Mouse (Mus musculus) spleen, postnatal 4 days (tissue): ENCODE results near the gene Upk3b.
"Not testable (repeated sequence)": the region's sequence is repeated elsewhere in the genome, so short reads cannot be mapped to it uniquely, and the experiment has no call there.

Experiments
- DNase-seq, 2 experiments: peaks; one replicate each; pipeline ENCODE4 v3.0.0; 2022; ENCODE audit warnings: low spot score in 2 of 2

Upk3b gene

DNA sequence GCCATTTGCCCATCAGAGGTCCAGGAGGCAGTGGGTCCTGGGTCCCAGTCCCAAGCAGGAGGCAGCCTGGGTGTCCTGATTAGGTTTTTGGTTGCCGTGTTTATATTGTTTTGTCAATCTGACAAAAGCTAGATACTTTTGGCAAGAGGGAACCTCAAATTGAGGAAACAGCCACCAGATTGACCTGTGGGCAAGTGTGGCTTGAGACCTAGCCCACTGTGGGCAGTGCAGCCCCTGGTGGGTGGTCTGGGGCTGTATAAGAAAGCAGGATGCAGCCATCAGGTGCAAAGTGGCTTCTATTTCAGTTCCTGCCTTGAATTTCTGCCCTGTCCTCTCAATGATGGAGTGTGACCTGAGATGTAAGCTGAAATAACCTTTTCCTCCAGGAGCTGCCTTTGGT is 3.0 kb upstream of the Upk3b start:
- DNase-seq, result no peak

DNA sequence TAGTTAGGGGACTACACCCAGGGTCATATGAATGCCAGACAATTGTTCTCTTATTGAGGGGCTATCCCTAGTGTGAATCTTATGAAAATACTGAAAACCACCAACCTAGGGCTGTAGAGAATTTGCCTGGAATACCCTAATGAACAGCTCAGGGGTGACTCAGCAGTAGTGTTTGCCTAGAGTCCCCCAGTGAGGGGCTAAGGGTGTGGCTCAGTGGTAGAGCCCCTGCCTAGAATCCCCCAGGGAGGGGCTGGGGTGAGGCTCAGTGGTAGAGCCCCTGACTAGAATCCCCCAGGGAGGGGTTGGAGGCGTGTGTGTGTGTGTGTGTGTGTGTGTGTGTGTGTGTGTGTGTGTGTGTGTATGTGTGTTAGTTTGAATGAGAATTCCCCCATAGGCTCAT is 1.6 kb upstream of the Upk3b start:
- no peak for DNase-seq

DNA sequence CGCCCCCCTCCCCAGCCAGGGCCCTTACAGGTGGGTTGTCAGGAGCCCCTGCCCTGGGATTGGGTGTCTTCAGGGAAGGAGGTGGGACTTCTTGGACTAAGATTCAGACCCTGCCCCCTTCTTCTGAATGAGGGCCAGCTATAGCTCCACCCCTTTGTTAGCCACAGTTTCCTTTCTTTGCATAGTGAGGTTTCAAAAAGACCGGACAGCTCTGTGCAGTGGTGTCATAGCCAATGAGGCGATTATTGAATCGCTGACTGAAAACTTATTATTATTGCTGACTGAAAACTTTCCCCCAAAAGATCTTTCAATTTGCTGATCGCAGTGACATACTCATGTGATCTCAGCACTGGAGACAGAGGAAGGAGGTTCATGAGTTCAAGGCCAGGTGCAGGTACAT is 1.9 kb downstream of the Upk3b start:
- DNase-seq, result no peak

DNA sequence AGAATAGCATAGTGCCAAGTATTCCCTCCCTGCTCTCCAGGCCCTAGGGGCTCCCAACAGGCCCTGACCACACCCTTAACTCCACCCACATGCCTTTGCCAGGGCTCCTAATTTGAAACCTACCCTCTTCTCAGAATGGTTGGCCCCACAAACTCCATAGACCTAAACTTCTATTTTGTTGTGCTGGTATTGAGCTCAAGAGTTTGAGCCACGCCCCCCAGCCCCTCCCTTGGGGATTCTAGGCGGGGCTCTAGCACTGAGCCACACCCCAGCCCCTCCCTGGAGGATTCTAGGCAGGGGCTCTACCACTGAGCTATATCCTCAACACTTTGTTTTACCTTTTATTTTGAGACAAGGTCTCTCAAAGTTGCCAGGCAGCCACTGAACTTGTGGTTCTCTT is 3.0 kb downstream of the Upk3b start:
- DNase-seq, result peak in 1 of 2 experiments; percentile 25

DNA sequence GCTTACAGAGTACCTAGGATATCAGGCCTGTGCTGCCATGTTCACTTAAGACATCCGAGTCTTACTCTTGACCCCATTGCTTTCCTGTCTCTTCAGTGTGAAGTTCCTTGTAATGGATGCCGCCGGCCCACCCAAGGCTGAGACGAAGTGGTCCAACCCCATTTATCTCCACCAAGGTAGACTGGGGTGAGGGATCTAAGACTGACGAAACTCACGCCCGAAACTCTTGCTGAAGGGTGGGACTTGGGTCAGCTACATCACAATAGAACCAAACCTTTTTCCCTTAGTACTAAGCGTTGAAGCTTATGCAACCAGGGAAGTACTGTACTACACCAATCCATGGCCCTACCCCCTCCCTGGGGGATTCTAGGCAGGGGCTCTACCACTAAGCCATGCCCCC is 3.4 kb downstream of the Upk3b start:
- no peak for DNase-seq

DNA sequence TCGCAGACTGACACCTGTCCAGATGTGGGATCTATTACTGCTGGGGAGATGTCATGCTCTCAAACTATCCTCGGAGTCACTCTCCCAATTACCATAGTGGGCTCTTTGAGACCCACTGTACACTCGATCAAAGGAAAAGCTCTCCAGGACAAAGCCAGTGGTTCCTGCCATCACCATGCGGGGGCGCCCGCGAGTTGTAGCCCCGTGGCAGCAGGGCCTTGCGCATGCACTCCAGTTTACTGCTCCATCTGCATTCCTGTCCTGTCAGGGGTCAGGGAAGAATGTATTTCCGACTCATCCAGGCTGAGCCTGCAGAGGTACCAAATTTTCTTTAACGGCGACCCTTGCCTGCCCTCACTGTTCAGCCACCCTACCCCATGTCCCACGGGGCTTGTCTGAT is 6.6 kb downstream of the Upk3b start:
- DNase-seq, result peak in 1 of 2 experiments; percentile 27

DNA sequence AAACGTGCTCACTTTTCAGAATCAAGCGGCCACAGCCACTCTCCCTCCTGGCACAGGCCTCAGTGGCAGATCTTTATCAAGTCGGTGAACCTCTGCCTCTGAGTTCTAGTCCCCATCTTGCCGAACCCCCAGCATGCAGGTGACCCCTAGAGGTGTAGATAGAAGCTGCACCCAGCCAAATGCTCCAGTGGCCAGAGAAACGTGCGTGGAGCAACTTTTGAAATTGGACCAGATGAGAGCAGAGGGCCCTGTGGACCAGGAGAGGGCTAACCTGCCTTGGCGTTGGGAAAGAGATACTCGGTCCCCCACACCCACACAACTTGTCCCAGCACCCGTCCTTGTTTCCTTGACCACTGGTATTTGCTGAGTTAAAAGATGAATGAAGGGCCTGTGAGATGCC is 7.1 kb downstream of the Upk3b start:
- DNase-seq, result no peak

DNA sequence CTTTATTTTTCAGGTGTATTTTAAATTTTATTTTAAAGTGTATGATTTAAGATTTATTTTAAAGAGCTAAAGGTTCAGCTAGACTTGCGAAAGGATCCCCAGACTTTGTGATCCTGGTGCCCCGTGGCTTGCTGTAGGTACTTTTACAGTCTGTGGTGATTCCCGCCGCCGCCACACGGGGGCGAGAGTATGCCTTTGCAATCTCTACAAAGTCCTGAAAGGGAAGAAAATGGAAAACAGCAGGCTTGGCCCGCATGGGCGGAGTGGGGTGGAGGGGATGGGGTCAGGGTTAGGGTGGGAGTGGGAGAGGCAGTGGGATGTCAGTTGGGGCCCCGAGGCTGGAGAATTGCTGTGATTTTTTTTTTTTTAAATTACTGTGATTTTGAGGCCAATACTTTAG is 7.7 kb downstream of the Upk3b start:
- DNase-seq, result peak; percentile 78 to 93

DNA sequence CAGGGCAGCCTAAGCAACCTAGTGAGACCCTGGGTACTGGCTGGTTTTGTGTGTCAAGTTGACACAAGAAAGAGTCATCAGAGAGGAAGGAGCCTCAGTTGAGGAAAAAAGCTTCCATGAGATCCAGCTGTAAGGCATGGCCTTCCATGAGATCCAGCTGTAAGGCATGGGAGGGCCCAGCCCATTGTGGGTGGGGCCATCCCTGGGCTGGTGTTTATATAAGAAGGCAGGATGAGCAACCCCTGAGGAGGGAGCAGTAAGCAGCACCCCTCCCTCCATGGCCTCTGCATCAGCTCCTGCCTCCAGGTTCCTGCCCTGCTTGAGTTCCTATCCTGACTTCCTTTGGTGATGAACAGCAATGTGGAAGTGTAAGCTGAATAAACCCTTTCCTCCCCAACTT is 10.2 kb downstream of the Upk3b start:
- not testable (repeated sequence) for DNase-seq

DNA sequence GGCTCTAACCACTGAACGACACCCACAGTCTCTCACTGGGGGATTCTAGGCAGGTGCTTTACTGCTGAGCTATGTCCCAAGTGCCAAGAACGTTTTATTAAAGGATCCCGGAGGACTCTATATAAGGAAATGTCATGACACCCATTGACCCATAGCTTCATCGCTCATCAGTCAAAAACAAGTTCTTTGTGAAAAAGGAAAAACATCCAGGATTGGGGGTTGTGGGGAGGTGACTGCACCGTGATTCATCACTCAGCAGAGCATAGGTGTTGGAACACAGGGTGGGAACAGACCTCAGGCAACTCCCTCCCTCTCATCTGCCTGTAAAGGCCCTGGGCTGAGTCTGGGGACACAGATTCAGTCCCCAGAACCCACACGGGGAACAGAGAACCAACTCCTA is 11.6 kb downstream of the Upk3b start:
- no peak for DNase-seq

DNA sequence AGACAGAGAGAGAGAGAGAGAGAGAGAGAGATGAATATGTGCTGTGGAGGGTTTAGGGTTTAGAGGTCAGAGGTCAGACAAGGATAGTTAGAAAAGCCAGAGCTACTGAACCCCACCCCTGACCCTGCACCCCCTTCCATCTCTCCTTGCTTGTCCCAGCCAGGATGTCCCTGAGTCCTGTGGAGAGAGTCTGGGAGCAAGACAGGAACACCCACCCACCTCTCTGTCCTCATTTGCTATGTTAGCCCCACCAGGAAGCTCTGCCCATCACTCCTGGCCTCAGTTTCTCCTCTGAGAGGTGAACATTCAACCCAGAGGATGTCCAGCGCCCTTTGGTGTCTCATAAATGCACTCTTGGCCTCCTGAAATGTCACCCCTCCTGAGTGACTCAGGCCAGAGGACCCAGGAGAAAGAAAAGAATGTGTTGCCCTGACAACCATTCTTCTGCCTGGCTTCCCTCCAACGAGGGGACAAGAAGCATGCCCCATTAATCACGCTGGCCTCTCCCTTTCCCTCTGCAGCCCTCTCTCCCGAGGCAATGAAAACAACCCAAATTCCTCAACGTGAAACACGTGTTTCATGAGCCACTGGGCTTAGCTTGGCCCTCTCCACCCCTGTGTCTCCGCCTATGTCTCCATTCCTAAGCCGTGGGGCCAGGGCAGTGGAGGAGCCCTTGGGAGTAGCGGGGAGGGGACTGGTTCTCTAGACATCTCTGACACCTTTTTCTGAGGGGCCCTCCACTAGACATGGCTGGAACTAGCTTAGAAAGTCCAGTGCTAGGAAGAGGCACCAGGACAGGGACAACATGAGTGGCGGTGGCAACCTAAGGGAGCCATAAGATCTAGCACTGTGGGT is 13.2 kb downstream of the Upk3b start:
- no peak for DNase-seq

DNA sequence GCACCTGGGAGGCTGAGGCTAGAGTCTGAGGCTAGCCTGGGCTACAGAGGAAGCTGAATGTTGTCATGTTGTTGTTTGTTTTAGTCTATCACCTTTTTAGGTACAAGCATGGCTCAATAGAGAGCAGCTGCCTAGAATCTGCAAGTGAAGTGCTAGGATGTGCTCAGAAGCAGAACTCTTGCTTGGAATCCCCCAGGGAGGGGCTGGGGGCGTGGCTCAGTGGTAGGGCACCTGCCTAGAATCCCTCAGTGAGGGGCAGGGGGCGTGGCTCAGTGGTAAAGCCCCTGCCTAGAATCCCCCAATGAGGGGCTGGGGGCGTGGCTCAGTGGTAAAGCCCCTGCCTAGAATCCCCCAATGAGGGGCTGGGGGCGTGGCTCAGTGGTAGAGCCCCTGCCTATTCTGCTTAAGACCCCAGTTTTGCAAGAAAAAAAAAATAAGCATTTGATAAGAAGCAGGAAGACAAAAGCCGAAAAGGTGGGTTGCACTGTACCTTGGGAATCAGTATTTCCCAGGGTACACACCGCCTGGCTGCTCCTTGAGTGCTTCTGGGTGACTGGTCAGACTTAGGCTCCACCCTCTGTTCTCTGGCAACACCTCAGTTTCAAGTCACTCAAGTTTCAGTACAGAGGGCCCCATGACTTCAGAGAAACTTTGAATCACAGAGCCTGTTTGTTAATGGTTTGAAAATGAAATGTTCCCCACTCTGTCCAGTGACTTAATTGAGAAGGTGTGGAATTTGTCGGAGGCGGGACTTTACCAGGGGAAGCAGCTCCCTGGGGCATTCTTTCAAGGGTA is 14.8 kb downstream of the Upk3b start:
- no peak for DNase-seq

DNA sequence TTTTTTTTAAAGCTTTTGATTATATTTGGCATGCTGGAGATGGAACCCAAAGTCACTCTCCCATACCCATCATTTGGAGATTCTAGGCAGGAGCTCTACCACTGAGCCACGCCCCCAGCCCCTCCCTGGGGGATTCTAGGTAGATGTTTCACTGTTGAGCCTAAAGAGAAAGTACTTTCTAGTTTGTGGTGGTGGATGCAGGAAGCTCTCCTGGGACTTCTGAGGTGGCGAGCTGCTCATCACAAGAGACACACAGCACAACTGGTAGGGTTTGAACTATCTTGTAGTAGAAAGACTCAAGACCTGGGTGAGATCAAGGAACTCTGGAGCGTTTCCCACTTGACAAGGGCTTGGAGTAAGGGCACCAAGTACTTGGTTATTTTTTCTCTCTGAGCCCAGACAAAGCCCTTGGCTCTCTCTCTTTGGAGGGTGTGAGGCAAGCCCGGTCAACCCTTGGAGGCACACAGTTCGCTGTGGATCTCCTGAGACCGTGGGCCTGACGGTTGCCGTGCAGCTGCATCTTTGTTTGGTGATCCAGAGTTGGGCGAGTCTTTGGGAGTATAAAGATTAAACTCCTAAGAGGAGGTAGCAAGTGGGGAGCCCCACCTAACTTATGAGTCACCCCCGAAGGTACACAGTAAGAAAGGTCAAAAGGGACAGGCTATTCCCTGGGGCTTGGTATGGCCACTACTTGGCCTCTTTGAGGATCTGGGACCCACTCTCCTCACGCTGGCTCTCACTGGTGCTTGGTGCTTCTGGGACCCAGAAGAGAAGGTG is 16.2 kb downstream of the Upk3b start, which contains the start of gene Upk3bl:
TSS of gene Upk3bl (plus strand) at position 192 of the 777 bp plus-strand sequence.
- no peak for DNase-seq

DNA sequence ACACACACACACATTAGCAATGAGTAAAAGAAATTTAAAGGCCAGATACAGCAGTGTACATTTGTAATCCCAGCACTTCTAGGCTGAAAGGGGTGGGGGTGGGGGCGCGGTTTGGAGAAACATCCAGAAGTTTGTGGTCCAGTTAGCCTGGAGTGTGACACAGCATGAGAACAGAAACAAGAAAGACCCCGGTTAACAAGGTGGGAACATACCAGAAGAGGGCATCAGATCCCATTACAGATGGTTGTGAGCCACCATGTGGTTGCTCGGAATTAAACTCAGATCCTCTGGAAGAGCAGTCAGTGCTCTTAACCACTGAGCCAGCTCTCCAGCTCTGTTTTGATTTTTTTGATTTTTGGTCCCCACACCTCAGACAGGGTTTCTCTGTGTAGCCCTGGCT is 17.8 kb downstream of the Upk3b start:
- no peak for DNase-seq

DNA sequence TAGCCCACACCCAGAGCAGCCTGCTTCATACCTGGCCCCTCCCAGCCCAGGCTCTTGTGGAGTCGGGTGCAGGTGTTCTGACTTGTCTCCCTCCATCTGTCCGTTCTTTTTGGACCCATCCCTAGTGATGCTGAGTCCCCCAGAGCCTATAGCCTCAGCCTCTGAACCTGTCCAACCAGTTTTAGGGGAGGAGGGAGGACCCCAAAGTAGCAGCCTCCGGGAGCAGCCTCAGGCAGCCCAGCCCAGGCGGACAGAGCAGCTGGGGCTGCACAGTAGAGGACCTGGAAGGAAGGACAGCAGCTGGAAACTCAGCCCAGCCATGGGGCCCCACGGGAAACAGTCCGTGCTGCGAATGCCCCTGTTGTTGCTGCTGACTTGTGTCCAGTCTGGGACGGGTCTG is 18.8 kb downstream of the Upk3b start:
- DNase-seq, result no peak

DNA sequence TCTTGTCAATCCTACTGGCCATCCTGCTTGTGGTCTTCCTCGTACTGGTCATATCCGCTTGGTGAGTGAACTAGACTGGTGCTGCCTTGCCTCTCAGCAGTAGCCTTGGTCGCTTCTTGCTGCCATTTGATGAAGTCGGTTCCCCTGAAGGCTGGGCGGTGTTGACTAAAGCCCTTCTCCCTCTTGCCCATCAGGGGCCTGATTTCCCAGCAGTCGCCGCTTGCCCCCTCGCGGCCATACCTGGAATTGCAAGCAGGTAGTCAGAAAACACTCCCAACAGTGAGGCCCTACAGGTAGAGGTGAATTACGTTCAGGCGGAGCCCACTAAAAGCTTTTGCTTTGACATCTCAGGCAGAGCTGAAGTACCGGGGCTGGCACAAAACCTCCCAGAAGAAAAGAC is 23.3 kb downstream of the Upk3b start:
- DNase-seq, result peak; percentile 74 to 92

DNA sequence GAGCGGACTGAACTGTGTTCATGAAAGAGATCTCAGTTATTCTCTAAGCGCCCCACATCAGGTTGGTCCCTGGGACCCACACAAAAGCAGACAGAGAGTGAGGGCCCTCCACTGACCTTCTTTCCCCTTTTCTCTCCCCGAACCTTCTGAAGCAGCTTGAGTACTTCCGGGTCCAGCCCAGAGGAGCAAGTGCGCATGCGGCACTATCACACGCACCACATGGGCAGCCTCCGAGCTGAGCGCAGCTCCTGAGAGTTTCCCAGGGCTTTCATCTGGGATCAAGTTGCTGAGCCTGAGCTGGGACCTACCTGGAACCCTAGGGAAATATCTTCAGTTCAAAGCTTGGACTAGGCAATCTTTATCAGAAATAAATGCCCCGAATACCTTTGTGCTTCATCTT is 25.6 kb downstream of the Upk3b start:
- no peak for DNase-seq

DNA sequence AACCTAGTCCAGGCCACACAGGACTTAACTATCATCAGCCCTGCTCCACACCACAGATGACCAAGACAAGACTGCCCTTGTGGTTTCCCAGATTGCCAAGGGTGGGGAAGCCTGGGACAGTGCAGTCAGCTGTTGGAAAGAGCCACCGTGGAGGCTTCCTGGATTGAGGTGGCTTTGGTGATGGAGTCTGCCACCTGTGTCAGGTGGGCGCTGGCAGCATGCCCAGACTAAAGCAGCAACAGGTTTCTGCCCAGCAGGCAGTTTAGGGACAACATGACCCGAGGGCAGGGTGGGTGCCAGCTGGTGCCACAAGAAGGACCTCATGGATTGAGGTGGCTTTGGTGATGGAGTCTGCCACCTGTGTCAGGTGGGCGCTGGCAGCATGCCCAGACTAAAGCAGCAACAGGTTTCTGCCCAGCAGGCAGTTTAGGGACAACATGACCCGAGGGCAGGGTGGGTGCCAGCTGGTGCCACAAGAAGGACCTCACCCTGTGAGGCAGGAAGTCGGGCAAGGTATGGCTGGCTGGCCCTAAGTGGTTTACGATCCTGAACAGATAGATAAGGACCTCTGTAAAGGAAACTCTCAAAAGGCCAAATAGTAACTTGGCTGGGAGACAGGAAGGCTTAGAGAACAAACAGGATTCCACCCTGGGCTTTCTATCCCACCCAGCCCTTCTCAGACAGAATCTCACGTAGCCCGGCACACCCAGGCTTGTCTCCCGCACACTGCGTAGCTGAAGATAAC is 28.3 kb downstream of the Upk3b start:
- DNase-seq, result not testable (repeated sequence)

DNA sequence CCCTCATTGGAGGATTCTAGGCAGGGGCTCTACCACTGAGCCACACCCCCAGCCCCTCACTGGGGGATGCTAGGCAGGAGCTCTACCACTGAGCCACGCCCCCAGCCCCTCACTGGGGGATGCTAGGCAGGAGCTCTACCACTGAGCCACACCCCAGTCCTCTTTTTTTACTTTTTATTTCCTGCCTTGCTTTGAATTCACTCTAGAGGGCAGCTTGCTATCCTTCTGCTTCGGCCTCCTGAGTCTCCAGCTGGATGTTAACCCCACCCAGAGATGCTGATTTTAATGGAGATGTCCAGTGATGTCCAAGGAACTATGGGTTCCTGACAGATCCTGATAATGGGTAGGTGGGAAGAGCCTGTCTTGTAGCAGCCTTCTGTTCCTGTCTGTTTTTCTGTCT is 31.1 kb downstream of the Upk3b start:
- no peak for DNase-seq

DNA sequence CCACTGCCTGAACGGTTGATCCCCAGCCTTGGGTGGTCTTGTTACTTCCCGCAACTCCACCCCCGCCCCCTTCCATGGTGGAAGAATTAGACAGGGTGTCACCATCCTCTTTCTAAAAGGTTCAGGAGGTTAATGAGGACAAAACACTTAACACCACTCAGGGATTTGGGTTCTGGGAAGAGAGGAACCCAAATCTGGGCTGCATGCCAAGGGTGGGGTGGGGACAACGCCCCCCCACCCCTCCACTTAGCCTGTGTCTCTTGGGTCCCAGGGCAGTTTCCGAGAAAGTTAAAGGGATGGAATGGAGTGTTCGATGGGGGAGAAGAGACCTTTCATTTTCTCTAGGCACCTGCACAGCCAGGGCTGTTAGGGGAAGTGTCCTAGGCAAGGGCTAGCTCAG is 34.8 kb downstream of the Upk3b start:
- DNase-seq, result no peak

DNA sequence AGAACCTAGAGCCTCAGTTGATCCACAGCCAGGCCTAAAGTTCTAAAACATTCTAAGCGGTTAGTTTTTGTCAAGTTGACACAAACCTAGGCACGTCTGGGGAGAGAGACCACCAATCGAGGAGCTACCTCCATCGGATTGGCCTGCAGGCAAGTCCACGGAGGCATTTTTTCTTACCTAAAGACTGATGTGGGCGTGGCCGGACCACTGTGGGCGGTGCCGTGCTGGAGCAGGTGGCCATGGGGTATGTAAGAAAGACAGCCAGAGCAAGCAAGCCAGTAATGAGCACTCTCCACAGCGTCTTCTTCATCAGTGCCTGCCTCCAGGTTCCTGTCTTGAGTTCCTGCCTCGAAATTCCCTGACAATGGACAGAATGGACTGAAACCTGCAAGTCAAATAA is 35.2 kb downstream of the Upk3b start:
- DNase-seq, result no peak

DNA sequence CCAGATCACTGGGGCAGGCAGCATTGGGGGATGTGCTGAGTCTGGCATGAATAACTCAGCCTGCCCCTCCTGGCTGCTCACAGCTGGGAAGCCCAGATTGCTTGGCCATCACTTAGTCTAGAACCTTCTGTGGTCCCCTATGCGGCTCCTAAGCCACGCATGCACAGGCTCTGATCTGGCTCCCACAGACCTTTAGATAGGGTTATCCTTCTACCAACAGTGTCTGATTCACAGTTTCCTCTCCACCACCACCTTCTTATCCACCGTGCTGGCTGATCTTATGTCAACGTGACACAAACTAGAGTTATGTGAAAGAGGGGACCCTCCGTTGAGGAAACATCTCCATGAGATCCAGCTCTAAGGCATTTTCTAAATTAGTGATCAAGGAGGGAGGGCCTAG is 36.8 kb downstream of the Upk3b start:
- DNase-seq, result no peak
